Mouse (Mus musculus): ENCODE results near the gene Gmppa. TPM values are rescaled to one million over a fixed set of nuclear protein-coding genes. Genes with fewer than 3 reads are reported as not detected.
A peak's percentile ranks its signal among the peaks of the same experiment; 100 is the strongest.

Gmppa gene
- polyA plus RNA-seq, 1 experiment from 2014 or later: 62.3 TPM

GRCm38 (mm10) chr1:75458789-75459684 lies 23.3 kb downstream of the Gmppa start:
- Histone ChIP-seq H3K4me1 (peaks cover 33% of the 10 kb centered on the region), H3K27me3 (peaks cover 5% of the 10 kb centered on the region; the same call in 1 of the 2 replicates), H3K4me2 (replicated peaks) (peak overlapping the region; percentile 46), H3K27ac (replicated peaks) (no peak overlapping the region), H3K9ac (replicated peaks) (peak overlapping the region; percentile 34), H3K4me3 (peak overlapping the region; percentile 28), H3K9me3 (no peaks in the 10 kb centered on the region), H3K36me3 (no peaks in the 10 kb centered on the region)
- no peak for ATAC-seq (replicated peaks)
- 16% methylated on average over 23 of the region's 23 CpGs for WGBS

- no peak for ATAC-seq (replicated peaks)
- no peaks in the 10 kb centered on the region for H3K36me3 ChIP-seq
- peaks cover 5% of the 10 kb centered on the region; the same call in 1 of the 2 replicates for H3K27me3 ChIP-seq
- 69% methylated on average over 7 of the region's 7 CpGs for WGBS
- no peak overlapping the region for H3K4me2 ChIP-seq (replicated peaks)
- H3K9me3 ChIP-seq: no peaks in the 10 kb centered on the region
- H3K4me1 ChIP-seq: peaks cover 33% of the 10 kb centered on the region
- no peak overlapping the region for H3K9ac ChIP-seq (replicated peaks)
- no peak overlapping the region for H3K4me3 ChIP-seq
- no peak overlapping the region for H3K27ac ChIP-seq (replicated peaks)
Observed at GRCm38 (mm10) chr1:75460297-75460696, 24.6 kb downstream of the Gmppa start.

- peaks cover 23% of the 10 kb centered on the region for H3K4me1 ChIP-seq
- 56% methylated on average over 1 of the region's 1 CpGs for WGBS
- H3K4me2 ChIP-seq (replicated peaks): no peak overlapping the region
- no peak overlapping the region for H3K9ac ChIP-seq (replicated peaks)
- no peaks in the 10 kb centered on the region for H3K36me3 ChIP-seq
- no peak overlapping the region for H3K4me3 ChIP-seq
- peaks cover 5% of the 10 kb centered on the region; the same call in 1 of the 2 replicates for H3K27me3 ChIP-seq
- no peak overlapping the region for H3K27ac ChIP-seq (replicated peaks)
- no peaks in the 10 kb centered on the region for H3K9me3 ChIP-seq
- ATAC-seq (replicated peaks): no peak
Observed at GRCm38 (mm10) chr1:75462636-75463035, 26.9 kb downstream of the Gmppa start.

- H3K36me3 ChIP-seq: no peaks in the 10 kb centered on the region
- no peak for ATAC-seq (replicated peaks)
Observed at GRCm38 (mm10) chr1:75463652-75464204, 28.0 kb downstream of the Gmppa start.

GRCm38 (mm10) chr1:75467215-75467927 lies 31.6 kb downstream of the Gmppa start:
- WGBS: 8% methylated on average over 14 of the region's 14 CpGs
- H3K9me3 ChIP-seq: no peaks in the 10 kb centered on the region
- peaks cover 4% of the 10 kb centered on the region for H3K4me1 ChIP-seq
- ATAC-seq (replicated peaks): peak; percentile 83
- H3K4me3 ChIP-seq: no peak overlapping the region
- no peak overlapping the region; the same call in 1 of the 2 replicates for H3K4me2 ChIP-seq (replicated peaks)
- no peak overlapping the region for H3K9ac ChIP-seq (replicated peaks)
- no peak overlapping the region for H3K27ac ChIP-seq (replicated peaks)
- H3K36me3 ChIP-seq: no peaks in the 10 kb centered on the region
- H3K27me3 ChIP-seq: peaks cover 7% of the 10 kb centered on the region; the same call in 1 of the 2 replicates

More at GRCm38 (mm10) chr1:75463652-75464204, 28.0 kb downstream of the Gmppa start:
- H3K27ac ChIP-seq (replicated peaks): no peak overlapping the region
- H3K9ac ChIP-seq (replicated peaks): no peak overlapping the region
- WGBS: 59% methylated on average over 5 of the region's 5 CpGs
- no peak overlapping the region for H3K4me2 ChIP-seq (replicated peaks)
- peaks cover 4% of the 10 kb centered on the region; the same call in 1 of the 2 replicates for H3K27me3 ChIP-seq
- H3K4me3 ChIP-seq: no peak overlapping the region
- peaks cover 13% of the 10 kb centered on the region for H3K4me1 ChIP-seq
- H3K9me3 ChIP-seq: no peaks in the 10 kb centered on the region

GRCm38 (mm10) chr1:75469287-75469825 lies 33.6 kb downstream of the Gmppa start:
- Histone ChIP-seq H3K27me3 (peaks cover 7% of the 10 kb centered on the region; the same call in 1 of the 2 replicates), H3K9ac (replicated peaks) (no peak overlapping the region), H3K27ac (replicated peaks) (no peak overlapping the region), H3K36me3 (peaks cover 13% of the 10 kb centered on the region), H3K9me3 (no peaks in the 10 kb centered on the region), H3K4me2 (replicated peaks) (no peak overlapping the region), H3K4me1 (peaks cover 4% of the 10 kb centered on the region), H3K4me3 (no peak overlapping the region)
- ATAC-seq (replicated peaks): no peak
- 76% methylated on average over 17 of the region's 17 CpGs for WGBS

GRCm38 (mm10) chr1:75476441-75476840 lies 40.7 kb downstream of the Gmppa start:
- H3K4me1 ChIP-seq: peaks cover 36% of the 10 kb centered on the region
- H3K4me3 ChIP-seq: no peak overlapping the region
- peaks cover 36% of the 10 kb centered on the region for H3K36me3 ChIP-seq
- H3K9ac ChIP-seq (replicated peaks): no peak overlapping the region
- H3K4me2 ChIP-seq (replicated peaks): no peak overlapping the region
- no peak for ATAC-seq (replicated peaks)
- no peaks in the 10 kb centered on the region for H3K9me3 ChIP-seq
- H3K27ac ChIP-seq (replicated peaks): no peak overlapping the region
- 93% methylated on average over 11 of the region's 11 CpGs for WGBS
- no peaks in the 10 kb centered on the region for H3K27me3 ChIP-seq

- Histone ChIP-seq H3K27ac (replicated peaks) (0 out of 2 replicates have a peak overlapping the region, but pooled peaks have one; percentile 83), H3K27me3 (no peaks in the 10 kb centered on the region; the same call in 1 of the 2 replicates), H3K4me2 (replicated peaks) (peak overlapping the region; percentile 74), H3K9me3 (no peaks in the 10 kb centered on the region), H3K9ac (replicated peaks) (peak overlapping the region; percentile 10; the same call in 1 of the 2 replicates), H3K4me1 (peaks cover 45% of the 10 kb centered on the region), H3K36me3 (peaks cover 37% of the 10 kb centered on the region), H3K4me3 (peak overlapping the region; percentile 75)
- no peak for ATAC-seq (replicated peaks)
- 7% methylated on average over 35 of the region's 35 CpGs for WGBS
Observed at GRCm38 (mm10) chr1:75477264-75477965, 41.7 kb downstream of the Gmppa start.

- no peak for ATAC-seq (replicated peaks)
- Histone ChIP-seq H3K27ac (replicated peaks) (peak overlapping the region; percentile 83; the same call in 1 of the 2 replicates), H3K9me3 (no peaks in the 10 kb centered on the region), H3K4me3 (peak overlapping the region; percentile 75), H3K36me3 (peaks cover 39% of the 10 kb centered on the region), H3K9ac (replicated peaks) (no peak overlapping the region), H3K27me3 (peaks cover 4% of the 10 kb centered on the region; the same call in 1 of the 2 replicates), H3K4me2 (replicated peaks) (peak overlapping the region; percentile 74), H3K4me1 (peaks cover 50% of the 10 kb centered on the region)
- 43% methylated on average over 3 of the region's 3 CpGs for WGBS
Observed at GRCm38 (mm10) chr1:75477966-75478290, 42.2 kb downstream of the Gmppa start.

GRCm38 (mm10) chr1:75478497-75478896 lies 42.8 kb downstream of the Gmppa start:
- Histone ChIP-seq H3K27ac (replicated peaks) (peak overlapping the region; percentile 83), H3K27me3 (peaks cover 5% of the 10 kb centered on the region; the same call in 1 of the 2 replicates), H3K9ac (replicated peaks) (peak overlapping the region; percentile 69), H3K4me2 (replicated peaks) (peak overlapping the region; percentile 74), H3K9me3 (no peaks in the 10 kb centered on the region), H3K4me3 (peak overlapping the region; percentile 75), H3K4me1 (peaks cover 50% of the 10 kb centered on the region), H3K36me3 (peaks cover 38% of the 10 kb centered on the region)
- WGBS: 0% methylated on average over 16 of the region's 25 CpGs
- no peak; the same call in 1 of the 2 replicates for ATAC-seq (replicated peaks)
